ENCODE assay signal across 8 mouse cellular contexts in genomic region chr6:87282346-87282781, GRCm38 (mm10). TPM values are rescaled to one million over a fixed set of nuclear protein-coding genes. Genes with fewer than 3 reads are reported as not detected.
A peak's percentile ranks its signal among the peaks of the same experiment; 100 is the strongest.
DNase-seq lines count a peak whose midpoint lies in the region; ATAC-seq and TF ChIP-seq lines count a peak whose summit lies in the region.

No protein-coding gene starts in this region.

- H3K27ac ChIP-seq in midbrain, embryonic 14.5 days (replicated peaks; ENCODE audit: low read depth, low read length) = no peak overlapping the region
- no peak overlapping the region for H3K27ac ChIP-seq in midbrain, embryonic 16.5 days (ENCODE audit: low read length)
- H3K27ac ChIP-seq in intestine, postnatal 0 days (ENCODE audit: low read depth, low read length) = no peak overlapping the region; the same call in 1 of the 2 replicates

- no peak overlapping the region for H3K4me3 ChIP-seq in midbrain, embryonic 14.5 days (replicated peaks; ENCODE audit: low read depth, low read length)
- H3K4me3 ChIP-seq in midbrain, embryonic 16.5 days (ENCODE audit: low read depth, low read length) = no peak overlapping the region
- H3K4me3 ChIP-seq in intestine, postnatal 0 days (ENCODE audit: low read depth, low read length) = no peak overlapping the region

- H3K27me3 ChIP-seq in midbrain, embryonic 14.5 days (ENCODE audit: control insufficient read depth, insufficient read depth, low read length) = no peaks in the 10 kb centered on the region
- no peaks in the 10 kb centered on the region for H3K27me3 ChIP-seq in midbrain, embryonic 16.5 days (ENCODE audit: control insufficient read depth, insufficient read depth, low read depth, low read length)
- H3K27me3 ChIP-seq in intestine, postnatal 0 days (replicated peaks; ENCODE audit: control insufficient read depth, insufficient read depth, low read length) = no peaks in the 10 kb centered on the region

- H3K4me1 ChIP-seq in midbrain, embryonic 14.5 days (ENCODE audit: control insufficient read depth, insufficient read depth, low read length) = 0 out of 2 replicates have a peak, but pooled peaks cover 3% of the 10 kb centered on the region
- no peaks in the 10 kb centered on the region; the same call in 1 of the 2 replicates for H3K4me1 ChIP-seq in midbrain, embryonic 16.5 days (ENCODE audit: control insufficient read depth, insufficient read depth, low read length)
- H3K4me1 ChIP-seq in intestine, postnatal 0 days (replicated peaks; ENCODE audit: control insufficient read depth, insufficient read depth, low read length) = no peaks in the 10 kb centered on the region

- intact Hi-C loops in gastrocnemius, postnatal 14 days (cut with DNase I; ENCODE audit: low total_unique reads) = no loop called here

- no peak overlapping the region for H3K9ac ChIP-seq in midbrain, embryonic 14.5 days (replicated peaks; ENCODE audit: low read length)
- no peak overlapping the region for H3K9ac ChIP-seq in midbrain, embryonic 16.5 days (ENCODE audit: low read depth, low read length)
- no peak overlapping the region for H3K9ac ChIP-seq in intestine, postnatal 0 days (ENCODE audit: low read depth, low read length)

- no peak for TF ChIP-seq CTCF in intestine, postnatal 0 days (IDR thresholded peaks at IDR 0.05; ENCODE audit: low read depth)

- no peaks in the 10 kb centered on the region for H3K9me3 ChIP-seq in midbrain, embryonic 14.5 days (ENCODE audit: control insufficient read depth, low read length)
- H3K9me3 ChIP-seq in midbrain, embryonic 16.5 days (replicated peaks; ENCODE audit: control insufficient read depth, low read length, poor library complexity, severe bottlenecking) = no peaks in the 10 kb centered on the region
- H3K9me3 ChIP-seq in intestine, postnatal 0 days (ENCODE audit: control insufficient read depth) = no peaks in the 10 kb centered on the region

- 63% methylated on average over 8 of the region's 8 CpGs for WGBS in midbrain, embryonic 14.5 days
- WGBS in midbrain, embryonic 16.5 days = 56% methylated on average over 8 of the region's 8 CpGs
- WGBS in intestine, postnatal 0 days = 40% methylated on average over 8 of the region's 8 CpGs

- no peaks in the 10 kb centered on the region for H3K36me3 ChIP-seq in midbrain, embryonic 14.5 days (ENCODE audit: control insufficient read depth, insufficient read depth, low read length)
- no peaks in the 10 kb centered on the region for H3K36me3 ChIP-seq in midbrain, embryonic 16.5 days (ENCODE audit: control insufficient read depth, insufficient read depth, low read length)
- H3K36me3 ChIP-seq in intestine, postnatal 0 days (ENCODE audit: control insufficient read depth, insufficient read depth) = no peaks in the 10 kb centered on the region; the same call in 1 of the 2 replicates

- ATAC-seq in midbrain, embryonic 14.5 days (ENCODE audit: low FRiP score, low TSS enrichment) = no peak
- ATAC-seq in midbrain, embryonic 16.5 days = no peak
- peak; percentile 46; the same call in 1 of the 2 replicates for ATAC-seq in intestine, postnatal 0 days
- ATAC-seq in erythroid progenitor cell, adult 5-6 weeks (replicated peaks; ENCODE audit: low FRiP score, poor library complexity, severe bottlenecking) = no peak

- DNase-seq in midbrain, embryonic 14.5 days = peak; percentile 66
- DNase-seq in gastrocnemius, postnatal 14 days = peak; percentile 53
- peak; percentile 90 for DNase-seq in lung, postnatal 14 days
- DNase-seq in spleen, adult 18-20 months = no peak
- DNase-seq in thymus, postnatal 25 days = no peak

- no peak overlapping the region for H3K4me2 ChIP-seq in midbrain, embryonic 14.5 days (ENCODE audit: low read length)
- H3K4me2 ChIP-seq in midbrain, embryonic 16.5 days (ENCODE audit: low read length) = no peak overlapping the region
- no peak overlapping the region for H3K4me2 ChIP-seq in intestine, postnatal 0 days (replicated peaks; ENCODE audit: low read depth)

RNA-seq across cellular contexts. Expression of gene Antxr1, which starts 53.3 kb away (rescaled TPM):
- polyA plus RNA-seq in midbrain, embryonic 14.5 days (2014; fragmentation: Nextera tagmentation; extraction: Ambion mirVana) = 2.7 and 3.6 TPM in 2 replicates
- polyA plus RNA-seq in midbrain, embryonic 16.5 days (2015; fragmentation: Nextera tagmentation; extraction: Ambion mirVana) = 2.7 and 3.0 TPM in 2 replicates
- total RNA-seq in gastrocnemius, postnatal 14 days (2021) = 10 to 100 TPM; 26.6 to 37.9 TPM
- polyA plus RNA-seq in intestine, postnatal 0 days (2015; fragmentation: Nextera tagmentation; extraction: Ambion mirVana) = 4.9 TPM in 2 replicates
- 1.7 and 5.0 TPM in 2 replicates for total RNA-seq in erythroid progenitor cell, adult 5-6 weeks (2015; ENCODE audit: low replicate concordance)
- total RNA-seq in erythroid progenitor cell, adult 5-6 weeks (2017; ENCODE audit: low replicate concordance) = 0.39 TPM in 1 of 2 replicates, not detected in the other

Comparison
In these comparisons a context has a peak if more than half of its experiments do, and no peak if none do; other contexts are left out.
1. DNase-seq: peak in midbrain, embryonic 14.5 days (single experiment), gastrocnemius, postnatal 14 days (single experiment) and lung, postnatal 14 days (single experiment); none in spleen, adult 18-20 months (0 of 2) and thymus, postnatal 25 days (single experiment).